Mouse (Mus musculus): ENCODE data around the gene Wee2.
A peak's percentile ranks its signal among the peaks of the same experiment; 100 is the strongest.

The Wee2 gene

DNA sequence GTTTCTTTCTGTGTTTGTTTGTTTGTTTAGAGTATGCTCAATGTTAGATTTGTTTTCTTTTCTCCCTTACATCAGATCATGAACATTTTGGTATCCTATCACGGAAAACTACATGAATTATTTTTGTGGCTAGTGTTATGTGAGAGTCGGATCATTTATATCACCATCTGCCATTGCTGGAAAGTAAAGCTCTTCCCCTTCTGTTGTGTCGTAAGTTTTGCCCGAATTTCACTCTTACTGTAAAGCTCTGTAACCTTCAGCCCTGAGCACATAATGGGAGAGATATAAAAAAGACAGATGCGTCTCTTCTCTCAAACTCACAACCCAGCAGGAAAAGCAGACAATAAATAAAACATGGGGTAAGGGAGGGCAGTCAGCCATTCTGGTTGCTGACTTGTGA, at the start of gene Wee2:
Gene Wee2 (plus strand): TSS at position 153 of the 400 bp plus-strand sequence.
- DNase-seq (ENCODE audit: low spot score) = no peak

DNA sequence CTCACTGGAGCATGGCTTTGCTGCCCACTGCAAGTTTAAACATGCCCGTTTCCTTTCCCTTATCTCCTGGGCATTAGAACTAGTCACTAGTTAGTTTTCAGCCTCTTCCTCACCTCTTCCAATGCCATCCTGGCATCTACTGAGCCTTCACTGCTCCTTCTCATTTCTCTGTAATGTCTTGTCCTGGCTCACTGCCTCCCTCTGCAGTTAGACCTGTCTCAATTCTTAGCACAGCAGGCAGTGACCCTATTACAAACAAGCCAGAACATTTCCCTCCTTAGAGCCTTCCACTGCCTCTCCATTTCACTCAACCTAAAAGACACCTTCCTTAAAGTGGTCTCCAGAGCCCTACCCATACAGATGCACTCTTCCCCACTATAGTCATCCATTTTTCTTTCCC, 47.9 kb upstream of the Wee2 start:
- DNase-seq (ENCODE audit: low spot score) = no peak

DNA sequence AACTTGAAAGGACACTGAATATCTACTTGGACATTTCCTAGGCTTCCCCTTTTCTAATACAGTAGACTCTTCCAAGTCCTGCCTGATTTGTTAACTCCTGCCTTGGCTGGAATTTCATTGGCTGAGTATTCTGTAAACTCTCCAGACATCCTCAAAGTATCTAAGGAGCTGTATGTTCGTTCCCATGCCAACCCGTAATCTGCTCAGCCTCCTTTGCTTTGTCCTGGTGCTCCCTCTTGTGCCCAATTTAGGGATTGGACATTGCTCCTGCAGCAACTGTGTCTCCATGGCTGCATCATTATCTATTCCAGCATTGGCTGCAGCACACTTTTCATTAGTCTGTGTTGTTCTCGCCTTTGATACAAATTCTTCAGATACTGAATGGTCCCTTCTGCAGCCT, 45.7 kb upstream of the Wee2 start:
- peak; percentile 49 for DNase-seq (ENCODE audit: low spot score)

DNA sequence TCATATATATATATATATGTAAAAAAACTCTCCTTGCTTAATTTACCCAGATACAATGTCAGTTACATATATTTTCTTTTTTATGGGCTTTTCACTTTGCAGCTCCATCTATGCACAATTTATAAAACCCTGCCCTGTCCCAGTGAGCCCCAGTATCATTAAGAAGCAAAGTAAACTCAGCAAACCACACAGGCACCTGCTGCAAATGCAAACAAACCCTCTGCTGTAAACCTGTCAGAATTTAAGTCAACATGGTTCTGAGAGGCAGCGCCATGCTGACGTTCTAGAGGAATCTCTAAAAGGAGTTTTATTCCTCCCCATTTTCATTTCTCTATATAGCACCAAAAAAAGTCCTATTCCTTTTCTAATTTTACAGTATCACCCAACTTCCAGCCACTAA, 36.9 kb upstream of the Wee2 start:
- DNase-seq (ENCODE audit: low spot score) = no peak

DNA sequence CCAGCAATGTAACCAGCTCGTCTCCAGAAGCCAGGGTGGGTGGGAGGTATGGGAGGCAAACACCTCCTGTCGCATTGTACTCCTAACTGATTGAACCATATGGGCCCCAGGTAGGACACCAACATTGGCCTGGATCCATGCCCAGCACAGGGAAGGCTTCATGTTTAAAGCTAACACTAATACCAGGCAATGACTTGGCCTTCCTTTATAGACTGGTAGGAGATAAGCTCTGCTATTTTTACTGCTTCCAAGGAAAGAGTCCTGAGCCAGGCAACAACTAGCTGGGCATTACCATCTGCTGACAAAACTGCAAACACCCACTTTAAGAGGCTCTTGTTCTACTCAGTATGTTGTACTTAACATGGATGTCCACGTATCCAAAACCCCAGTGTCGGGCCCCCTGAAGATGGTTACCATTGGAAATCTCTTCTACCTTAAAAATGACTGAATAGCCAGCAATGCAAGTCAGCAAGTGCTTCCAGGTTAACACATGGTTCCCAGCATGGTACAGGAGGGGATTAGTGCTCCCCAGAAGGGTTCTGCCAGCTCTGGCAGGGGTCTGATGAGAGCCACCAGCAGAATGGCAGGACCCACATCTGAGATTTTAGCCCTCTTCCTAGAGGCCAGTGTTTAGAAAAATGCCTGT, 35.1 kb upstream of the Wee2 start:
- DNase-seq (ENCODE audit: low spot score) = no peak

DNA sequence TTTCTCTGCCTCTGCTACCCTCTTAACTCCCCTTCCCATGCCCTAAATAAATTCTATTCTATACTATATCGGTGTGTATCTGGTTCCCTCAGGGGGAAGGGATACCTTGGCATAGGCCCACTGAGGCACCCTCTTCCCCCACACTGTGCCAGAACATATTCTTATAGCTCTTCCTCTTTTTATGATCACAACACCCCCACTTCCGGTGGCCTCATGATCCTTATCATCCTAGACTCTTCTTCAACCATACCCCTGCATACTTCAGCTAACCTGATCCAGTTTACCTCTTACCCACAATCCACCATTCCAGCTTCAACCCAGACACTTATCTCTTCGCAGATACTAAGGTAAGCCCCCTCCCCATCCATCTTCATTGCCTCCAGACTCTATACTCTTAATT, 27.8 kb upstream of the Wee2 start:
- no peak for DNase-seq (ENCODE audit: low spot score)

DNA sequence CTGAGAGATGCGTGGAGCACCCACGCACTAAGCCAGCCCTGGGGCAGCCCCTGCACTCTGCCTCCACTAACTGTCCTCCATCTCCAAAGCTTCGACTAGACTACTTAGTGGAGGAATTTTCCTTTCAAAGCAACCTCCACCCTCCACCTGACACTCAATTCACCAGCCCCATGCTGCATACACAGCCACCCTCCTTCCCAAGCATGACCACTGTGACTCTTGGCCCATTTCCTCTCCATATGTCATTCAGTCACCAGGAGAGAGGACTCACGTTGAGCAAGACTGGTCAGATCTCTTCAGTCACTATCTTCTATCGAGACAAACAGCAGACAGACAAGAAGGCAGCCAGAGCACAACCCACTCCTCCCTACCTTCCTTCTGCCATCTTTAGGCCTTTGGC, 25.8 kb upstream of the Wee2 start:
- no peak for DNase-seq (ENCODE audit: low spot score)

DNA sequence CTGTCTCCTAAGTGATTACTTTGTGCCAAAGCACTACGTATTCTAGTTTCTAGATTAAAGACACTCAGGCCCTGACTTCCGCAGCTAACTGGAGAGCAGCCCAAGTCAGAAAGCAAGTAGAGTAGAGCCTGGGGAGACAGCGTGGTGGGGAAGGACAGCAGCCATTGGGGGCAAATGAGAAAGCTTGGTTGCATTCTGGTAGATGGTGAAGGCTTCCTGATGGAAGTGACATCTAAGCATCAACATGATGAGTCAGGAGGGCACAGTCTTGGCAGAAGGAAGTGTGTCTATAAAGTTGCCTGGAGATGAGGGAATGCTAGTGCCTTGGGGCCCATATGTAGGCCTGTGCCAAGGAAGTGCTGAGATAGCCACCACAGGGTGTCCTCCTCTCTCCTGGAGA, 25.3 kb upstream of the Wee2 start:
- DNase-seq (ENCODE audit: low spot score) = no peak

DNA sequence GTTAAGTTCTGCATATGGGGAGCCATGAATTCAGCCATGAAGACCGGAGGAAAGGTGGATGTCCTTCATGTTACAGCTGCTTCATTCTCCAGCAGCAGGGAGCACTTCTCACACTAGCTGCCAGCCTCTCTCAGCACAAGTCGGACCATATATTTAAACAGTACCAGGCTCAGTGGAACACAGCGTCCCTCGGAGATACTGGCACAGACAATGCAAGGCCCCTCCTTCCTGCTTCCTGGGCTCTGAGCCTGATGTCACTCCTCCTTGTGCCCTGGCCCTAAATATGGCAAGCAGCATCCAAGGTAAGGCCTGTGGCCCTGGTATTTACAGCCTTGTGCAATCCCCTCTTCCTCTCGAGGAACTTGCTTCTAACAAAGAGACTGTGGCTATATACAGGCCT, 23.1 kb upstream of the Wee2 start:
- no peak for DNase-seq (ENCODE audit: low spot score)

DNA sequence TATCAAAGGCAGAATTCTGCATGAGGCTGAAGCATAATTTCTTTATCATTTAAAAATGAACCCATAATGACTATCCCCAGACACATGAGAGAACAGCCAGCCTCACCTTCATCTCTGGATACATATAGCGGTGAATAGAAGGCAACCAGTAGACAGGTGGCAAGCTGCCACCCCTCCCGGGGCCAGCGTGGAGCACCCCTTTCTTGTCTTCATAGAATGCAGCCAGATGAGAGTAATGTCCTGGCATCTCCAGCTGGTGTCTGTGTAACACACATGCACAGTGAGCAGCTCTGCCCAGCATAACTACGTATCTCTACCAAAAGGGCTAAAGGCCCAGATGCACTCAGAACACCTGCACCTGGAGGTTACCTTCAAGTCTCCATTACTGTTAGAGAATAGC, 20.5 kb upstream of the Wee2 start:
- DNase-seq (ENCODE audit: low spot score) = no peak

DNA sequence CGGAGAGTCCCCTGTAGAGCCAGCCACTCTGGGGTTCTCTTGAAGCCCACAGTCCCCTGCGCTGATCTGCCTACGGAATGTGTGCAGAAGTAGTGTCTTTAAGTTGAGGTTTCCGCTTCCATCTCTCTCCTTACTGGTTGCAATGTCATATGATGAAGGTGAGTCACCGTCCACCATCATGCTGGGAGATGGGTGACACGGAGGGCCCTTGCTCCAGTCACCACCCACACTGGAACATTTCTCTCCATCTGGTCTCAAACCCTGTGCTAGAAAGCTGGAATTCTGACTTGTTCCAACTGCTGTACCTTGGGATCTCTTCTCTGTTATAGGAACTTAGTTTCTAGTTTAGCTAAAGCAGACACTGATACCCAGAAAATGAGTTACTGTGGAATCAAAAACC, 17.8 kb upstream of the Wee2 start:
- no peak for DNase-seq (ENCODE audit: low spot score)

DNA sequence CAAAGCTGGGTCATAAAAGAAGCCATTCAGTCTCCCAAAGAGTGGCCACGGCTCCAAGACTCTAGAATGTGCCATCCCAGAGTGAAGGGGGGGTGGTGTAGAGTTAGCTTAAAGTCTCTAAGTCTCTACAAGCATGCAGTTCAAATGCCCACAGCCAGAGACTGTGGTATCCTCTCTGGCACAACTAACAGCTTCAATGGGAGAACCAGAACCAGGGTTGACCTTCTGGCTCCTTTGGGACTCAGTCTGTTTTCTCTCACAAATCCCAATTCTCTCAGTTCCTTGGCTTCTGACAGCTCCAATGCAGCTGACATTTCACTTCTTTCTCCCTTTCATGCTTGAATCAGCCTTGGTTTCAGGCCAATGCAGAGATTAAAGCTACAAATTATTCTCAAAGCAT, 15.9 kb upstream of the Wee2 start:
- DNase-seq (ENCODE audit: low spot score) = no peak

DNA sequence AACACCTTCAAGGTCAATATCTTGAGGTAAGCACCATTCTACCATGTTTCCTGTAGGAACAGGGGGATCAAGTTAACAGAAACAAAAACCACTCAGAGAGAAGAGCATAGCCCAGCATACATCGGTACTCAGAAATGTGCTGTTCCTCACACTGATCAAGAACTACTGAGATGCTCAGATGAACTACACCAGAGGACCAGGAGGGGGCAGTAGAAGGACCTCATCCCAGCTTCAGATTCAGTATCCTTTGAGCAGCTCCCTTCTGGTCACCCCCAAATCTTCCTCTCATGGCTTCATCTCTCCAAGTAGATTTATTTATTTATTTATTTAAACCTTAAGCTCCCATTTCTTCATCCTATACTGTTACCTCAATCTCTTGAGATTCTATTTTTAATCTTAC, 15.1 kb upstream of the Wee2 start:
- DNase-seq (ENCODE audit: low spot score) = no peak

DNA sequence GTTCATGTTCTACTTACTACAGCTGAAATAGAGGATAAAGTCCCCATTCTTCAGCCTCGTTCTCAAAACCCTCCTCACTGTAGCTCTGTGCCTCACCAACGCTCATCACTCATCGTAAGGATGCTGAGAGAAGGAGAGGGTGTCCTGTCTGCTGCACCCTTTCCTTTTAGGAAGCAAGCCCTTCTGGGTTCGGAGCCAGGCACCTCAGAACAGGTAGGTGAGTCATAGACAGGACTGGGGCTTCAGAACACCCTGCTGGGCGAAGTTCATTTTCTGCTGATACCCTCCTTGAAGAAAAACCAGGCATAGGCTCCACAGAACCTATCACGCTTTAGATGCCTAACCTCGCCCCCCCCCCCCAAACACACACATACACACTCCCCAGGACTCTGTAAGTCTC, 11.4 kb upstream of the Wee2 start:
- DNase-seq (ENCODE audit: low spot score) = no peak

DNA sequence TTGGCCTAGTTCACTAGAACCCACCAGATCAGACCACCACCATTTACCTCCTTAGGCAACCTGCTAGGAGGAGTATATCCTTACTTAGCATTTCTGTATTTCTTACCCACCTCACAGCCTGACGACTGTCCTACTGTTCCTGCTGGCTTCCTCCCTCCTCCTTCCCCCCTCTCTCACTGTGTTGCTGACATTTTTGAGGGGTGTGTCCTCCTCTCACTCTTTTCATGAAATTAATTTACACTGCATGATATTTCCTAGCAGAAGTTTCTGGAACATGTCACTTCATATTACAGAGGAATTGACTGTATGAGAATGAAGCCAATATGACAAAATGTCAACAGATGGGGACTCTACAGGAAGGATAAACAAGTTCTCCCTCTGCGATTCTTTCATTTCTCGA, 10.2 kb upstream of the Wee2 start:
- no peak for DNase-seq (ENCODE audit: low spot score)

DNA sequence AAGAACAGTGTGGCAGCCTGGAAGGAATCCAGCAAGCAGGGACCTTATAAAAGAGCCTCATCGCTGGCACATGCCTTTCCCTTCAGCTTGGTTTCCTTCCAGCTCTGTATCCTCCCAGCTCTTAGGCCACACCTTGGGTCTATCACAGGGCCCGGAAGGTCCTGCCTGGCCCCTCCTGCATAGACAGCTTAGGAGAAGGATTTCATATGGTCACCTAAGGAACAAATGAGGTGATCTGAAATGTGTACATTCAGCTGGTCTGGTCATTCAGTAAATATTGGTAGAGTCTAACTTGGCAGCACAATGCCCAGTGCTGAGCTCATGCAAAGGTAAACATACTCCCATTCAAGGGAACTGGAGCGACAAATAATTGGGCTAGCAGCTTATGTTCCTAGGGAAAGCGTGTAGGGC, 9.4 kb upstream of the Wee2 start:
- DNase-seq (ENCODE audit: low spot score) = no peak

DNA sequence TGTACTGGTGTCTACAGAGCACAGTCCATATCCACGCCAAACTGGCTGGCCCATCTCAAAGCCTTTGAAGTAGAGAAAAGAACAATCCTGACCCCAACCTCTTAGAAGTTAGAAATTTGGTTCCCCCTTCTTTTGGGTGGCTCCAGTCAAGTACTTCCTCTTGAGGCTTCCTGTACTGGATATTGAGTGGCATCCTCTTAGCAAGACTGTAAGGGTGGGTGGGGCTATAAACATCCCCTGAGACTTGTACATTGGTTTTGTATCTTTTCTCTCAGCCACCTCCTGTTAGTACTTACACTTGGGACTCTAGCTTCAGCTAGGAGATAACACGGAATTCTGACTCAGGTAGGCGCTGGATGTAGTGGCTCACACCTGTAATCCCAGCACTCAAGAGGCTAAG, 8.6 kb upstream of the Wee2 start:
- no peak for DNase-seq (ENCODE audit: low spot score)

DNA sequence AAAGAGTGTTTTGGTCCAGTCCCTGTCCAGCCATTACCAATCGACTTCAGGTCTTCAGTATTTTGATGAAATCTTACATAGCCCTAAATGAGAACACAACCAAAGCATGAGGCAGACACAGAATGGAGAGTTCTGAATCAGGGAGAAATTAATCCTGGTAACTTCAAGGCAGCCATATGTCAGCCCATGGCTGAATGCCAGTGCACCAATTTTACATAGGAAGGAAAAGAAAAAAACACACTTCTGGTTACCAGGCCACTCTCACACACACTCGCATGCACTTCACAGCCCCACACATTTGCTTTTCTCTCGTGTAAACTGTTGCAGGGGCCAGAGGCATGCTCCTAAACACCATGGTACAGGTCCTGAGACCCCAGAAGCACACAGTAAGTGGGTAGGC, 8.0 kb upstream of the Wee2 start:
- no peak for DNase-seq (ENCODE audit: low spot score)

DNA sequence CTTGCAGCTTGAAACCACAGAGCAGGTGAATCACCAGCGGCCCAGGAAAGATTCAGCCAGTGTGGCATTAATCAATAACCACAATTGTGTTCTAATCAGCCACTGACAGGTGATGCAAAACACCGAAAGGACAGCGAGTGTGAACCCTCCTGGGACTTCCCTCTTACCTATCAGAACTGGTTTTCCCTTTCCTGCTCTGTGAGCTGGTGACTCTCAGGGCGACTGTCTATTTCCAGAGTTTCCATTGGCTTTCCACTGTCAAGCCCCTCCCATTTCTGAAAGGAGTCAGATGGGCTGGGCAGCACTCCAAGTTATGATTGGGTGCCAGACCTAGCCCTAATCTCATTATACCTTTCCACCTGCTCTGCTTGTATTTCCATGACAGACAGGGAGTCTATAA, 7.5 kb upstream of the Wee2 start:
- DNase-seq (ENCODE audit: low spot score) = no peak

DNA sequence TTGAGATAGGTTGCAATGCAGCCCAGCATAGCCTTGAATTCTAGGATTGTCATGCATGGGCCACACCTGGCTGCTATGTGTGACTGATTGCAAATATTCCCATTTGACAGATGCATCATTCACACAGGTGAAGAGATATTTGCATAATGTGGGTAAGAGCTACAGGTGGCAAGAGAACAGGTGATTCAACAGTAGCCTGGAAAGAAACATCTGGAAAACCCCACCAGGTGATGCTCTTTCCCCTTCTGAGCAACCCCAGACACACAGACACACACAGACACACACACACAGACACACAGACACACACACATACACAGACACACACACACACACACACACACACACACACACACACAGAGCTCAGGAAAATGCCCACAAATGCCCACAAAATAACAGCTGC, 7.1 kb upstream of the Wee2 start:
- DNase-seq (ENCODE audit: low spot score) = no peak

DNA sequence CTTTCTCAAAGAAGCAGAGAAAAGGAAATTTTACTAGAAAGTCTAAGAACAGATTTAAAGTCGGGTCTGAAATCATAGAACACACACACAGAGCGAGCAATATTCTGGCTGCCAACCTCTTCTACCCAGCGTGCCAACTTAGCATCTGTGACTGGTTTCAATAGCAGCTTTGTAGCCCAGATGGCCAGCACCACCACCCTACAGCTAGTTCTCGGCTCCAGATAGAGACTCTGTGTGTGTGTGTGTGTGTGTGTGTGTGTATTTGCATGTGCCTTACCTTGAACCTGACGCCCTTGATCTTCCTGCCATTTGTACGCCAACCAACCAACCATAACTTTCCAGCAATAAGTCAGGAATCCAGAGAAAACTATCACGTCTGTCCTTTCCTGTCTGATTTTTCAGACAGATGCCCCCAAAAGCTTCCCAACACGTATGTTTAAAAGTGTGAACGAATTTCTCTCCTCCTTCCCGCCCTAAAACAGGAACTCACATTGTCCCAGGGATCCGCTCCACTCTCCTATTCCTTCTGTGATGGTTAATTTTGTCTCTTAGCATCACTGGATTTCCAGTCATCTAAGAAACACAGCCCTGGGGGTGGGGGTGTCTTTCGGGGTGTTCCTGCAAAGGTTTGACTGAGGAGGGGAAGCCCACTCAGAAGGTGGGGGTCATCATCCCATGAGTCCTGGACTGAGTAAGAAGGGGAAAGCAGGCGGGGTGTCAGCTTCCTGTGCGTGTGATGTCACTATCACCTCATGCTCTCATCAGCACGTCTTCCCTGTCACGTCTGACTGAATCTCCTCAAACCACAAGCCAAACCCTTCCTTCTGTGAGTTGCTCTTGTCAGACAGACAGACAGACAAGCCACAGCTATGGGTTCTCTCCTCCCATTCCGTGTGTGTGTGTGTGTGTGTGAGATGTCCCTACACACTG, 6.3 kb upstream of the Wee2 start:
- no peak for DNase-seq (ENCODE audit: low spot score)

DNA sequence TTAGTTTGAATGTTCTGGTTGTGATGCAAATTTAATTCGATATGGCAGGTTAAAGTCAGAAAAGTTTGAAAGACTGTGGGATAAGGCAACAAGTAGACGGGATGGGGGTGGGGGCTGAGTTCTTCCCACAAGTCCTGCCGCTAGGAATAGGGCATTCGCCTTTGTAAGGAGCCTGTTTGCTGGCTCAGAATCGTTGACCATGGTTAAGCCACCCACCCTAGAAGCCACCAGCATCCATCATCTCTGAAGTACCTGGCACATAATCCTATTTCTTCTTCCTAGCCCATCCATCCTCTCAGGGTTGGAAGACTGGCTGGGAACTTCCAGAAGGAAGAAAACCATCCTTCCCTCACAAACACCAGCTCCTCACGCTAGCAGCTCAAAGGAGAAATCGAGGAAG, 4.2 kb upstream of the Wee2 start:
- DNase-seq (ENCODE audit: low spot score) = no peak

DNA sequence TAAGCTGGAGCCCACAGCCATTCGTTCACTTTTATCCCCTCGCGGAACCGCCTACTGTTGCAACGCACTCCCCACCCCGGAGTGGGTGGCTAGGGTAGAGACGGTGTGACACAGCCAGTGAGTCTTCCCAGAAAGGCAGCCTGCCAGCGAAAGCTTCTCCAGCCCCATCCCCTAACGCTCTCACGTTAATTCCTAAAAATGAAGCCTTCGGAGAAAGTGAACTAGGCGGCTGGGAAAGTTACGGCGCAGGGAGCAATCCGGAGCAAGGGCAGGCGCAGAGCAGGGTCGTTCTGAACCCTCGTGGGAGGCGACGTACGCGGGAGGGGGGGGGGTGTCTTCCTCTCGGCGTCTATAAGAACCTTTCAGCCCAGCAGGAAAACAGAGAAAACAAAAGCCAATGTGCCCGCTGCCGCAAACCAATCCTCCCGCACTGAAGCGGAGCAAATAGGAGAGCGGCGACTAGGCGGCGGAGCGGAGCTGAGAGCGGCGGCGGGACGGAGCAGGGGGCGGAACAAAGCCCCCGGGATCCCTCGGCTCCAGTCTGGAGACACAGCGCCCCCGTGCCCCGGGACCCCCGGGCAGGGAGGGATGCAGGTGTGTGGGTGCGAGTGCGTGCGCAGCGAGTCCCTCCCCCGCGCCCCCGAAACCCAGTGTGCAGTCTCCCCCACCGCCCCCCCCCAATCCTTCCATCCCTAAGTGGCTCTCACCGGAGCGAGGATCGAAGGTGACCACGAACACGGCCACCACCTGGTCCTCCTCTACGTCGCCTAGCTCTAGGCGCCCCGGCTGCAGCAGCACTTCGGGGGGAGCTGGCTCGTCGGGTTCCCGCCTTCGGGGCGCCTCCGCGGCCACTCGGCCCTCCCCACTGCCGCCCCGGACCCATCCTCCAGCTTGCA, 3.5 kb upstream of the Wee2 start:
- DNase-seq (ENCODE audit: low spot score) = peak; percentile 24

All from ovary, postnatal 14 days (tissue).